Mouse (Mus musculus) kidney, adult 2 months (tissue): ENCODE measurements around the gene Dync1i1.

Experiments used
- CTCF ChIP-seq: fragments of 200-500 bp; conservative IDR thresholded peaks from 2 replicates; pipeline ENCODE4 v1.5.1; 2011; ENCODE audit warnings: low read depth, mild to moderate bottlenecking, control low read depth, low read length, moderate library complexity, mixed read lengths; ENCODE audit not compliant: insufficient read depth, insufficient read length
- POLR2A ChIP-seq: fragments of 200-500 bp; IDR thresholded peaks from one replicate; pipeline ENCODE4 v1.6.1; 2011; ENCODE audit warnings: low read depth, low read length, control low read depth

DNA sequence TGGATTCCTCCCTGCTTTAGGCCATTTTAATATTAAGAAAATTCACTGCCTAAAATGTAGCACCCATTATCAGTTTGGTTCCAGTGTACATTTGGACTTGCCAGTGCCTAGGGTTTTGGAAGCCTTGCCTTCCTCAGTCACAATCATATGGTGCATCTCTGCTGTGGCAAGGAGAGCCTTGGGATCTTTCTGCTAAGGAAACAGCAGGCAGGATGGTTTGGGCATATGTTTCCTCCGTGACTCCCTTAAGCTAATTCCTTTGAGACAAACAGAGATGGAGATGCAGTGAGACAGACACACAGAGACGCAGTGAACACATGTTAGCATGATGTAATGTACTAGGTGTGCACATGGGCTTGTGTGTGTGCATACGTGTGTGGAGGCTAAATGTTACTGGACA is 7.8 kb downstream of the Dync1i1 start:
- TF ChIP-seq POLR2A, result no peak
- no peak for TF ChIP-seq CTCF
